Mouse (Mus musculus): ENCODE results near the gene Cdkn1a.

GRCm38 (mm10) chr17:29053841-29054240 lies 36.9 kb upstream of the Cdkn1a start:
- TF ChIP-seq POLR2A (IDR thresholded peaks at IDR 0.05; ENCODE audit: borderline replicate concordance, extremely low read depth, low read depth, low read length) = 0 out of 2 replicates have a peak, but pooled peaks have one; percentile 4
- no peak for TF ChIP-seq CTCF (IDR thresholded peaks at IDR 0.05; ENCODE audit: insufficient read depth, low read length)
